Mouse (Mus musculus) cerebral cortex, adult 2 months (tissue): ENCODE data around the gene Gm4214.

ENCODE experiments used
- WGBS: fragments of 180-500 bp; shearing (Covaris S2); methylation state at CpG from one replicate; pipeline ENCODE4 v1.1.7; 2018; 5-methylcytosine and 5-hydroxymethylcytosine counted together

Gm4214 gene

GRCm38 (mm10) chr7:22984573-22984972 lies at the start of gene Gm4214:
TSS of gene Gm4214 (minus strand) at chr7:22984673.
- no CpG with 5 or more reads among the region's 5 CpGs for WGBS

- WGBS, result no CpG with 5 or more reads among the region's 3 CpGs
These were observed 35.4 kb upstream of the Gm4214 start, which contains the start of gene Gm4216 for GRCm38 (mm10) chr7:23019823-23020222. TSS of gene Gm4216 (minus strand) at chr7:23019923.
